ENCODE assay signal across 8 mouse cellular contexts in genomic region chr9:61946623-61947401, GRCm38 (mm10). TPM values are rescaled to one million over a fixed set of nuclear protein-coding genes. Genes with fewer than 3 reads are reported as not detected.
DNase-seq lines count a peak whose midpoint lies in the region; ATAC-seq and TF ChIP-seq lines count a peak whose summit lies in the region.

Gene Kif23 (minus strand): TSS chr9:61946774.

- ATAC-seq in cerebellum, adult (ENCODE audit: insufficient number of reproducible peaks, low FRiP score, low TSS enrichment), result peak; percentile 75; the same call in 1 of the 2 replicates
- ATAC-seq in forebrain, embryonic 14.5 days, result peak; percentile 96
- ATAC-seq in neural tube, embryonic 15.5 days (ENCODE audit: low FRiP score), result peak; percentile 91

- TF ChIP-seq EP300 in ES-Bruce4 (IDR thresholded peaks at IDR 0.05; ENCODE audit: insufficient read depth, low read depth, low read length), result no peak; the same call in 1 of the 2 replicates

- peak; percentile 39 for TF ChIP-seq CTCF in ES-Bruce4 (IDR thresholded peaks at IDR 0.05; ENCODE audit: low read depth, low read length)

- peaks cover 17% of the 10 kb centered on the region for H3K36me3 ChIP-seq in ES-Bruce4 (ENCODE audit: control insufficient read depth, insufficient read depth, low read length, poor library complexity, severe bottlenecking)
- peaks cover 18% of the 10 kb centered on the region for H3K36me3 ChIP-seq in forebrain, embryonic 14.5 days (ENCODE audit: control insufficient read depth, insufficient read depth, low read length)
- no peaks in the 10 kb centered on the region for H3K36me3 ChIP-seq in neural tube, embryonic 15.5 days

- peak; percentile 97 for DNase-seq in forebrain, embryonic 14.5 days (ENCODE audit: low spot score)
- DNase-seq in heart, postnatal 14 days, result peak; percentile 99
- DNase-seq in layer of hippocampus, adult 11-12 months (ENCODE audit: low spot score), result peak; percentile 93
- peak; percentile 96 to 97 for DNase-seq in lung, adult 18-20 months
- DNase-seq in testis, postnatal 14 days (ENCODE audit: low spot score), result peak; percentile 97

- peak within 1 kb of the TSS; percentile 21 for H3K27ac ChIP-seq in ES-Bruce4 (ENCODE audit: insufficient read depth, low read length)
- H3K27ac ChIP-seq in forebrain, embryonic 14.5 days (ENCODE audit: low read depth, low read length), result peak within 1 kb of the TSS; percentile 55; the same call in 1 of the 2 replicates
- H3K27ac ChIP-seq in neural tube, embryonic 15.5 days (replicated peaks), result peak within 1 kb of the TSS; percentile 68

- no peaks in the 10 kb centered on the region for H3K9me3 ChIP-seq in ES-Bruce4 (replicated peaks; ENCODE audit: control insufficient read depth, insufficient read depth, low read length, poor library complexity, severe bottlenecking)
- no peaks in the 10 kb centered on the region for H3K9me3 ChIP-seq in forebrain, embryonic 14.5 days (replicated peaks; ENCODE audit: control insufficient read depth, low read length)
- no peaks in the 10 kb centered on the region for H3K9me3 ChIP-seq in neural tube, embryonic 15.5 days (replicated peaks)

- H3K4me2 ChIP-seq in forebrain, embryonic 14.5 days (ENCODE audit: low read length), result peak within 1 kb of the TSS; percentile 93
- peak within 1 kb of the TSS; percentile 100 for H3K4me2 ChIP-seq in neural tube, embryonic 15.5 days

- intact Hi-C loops in heart, postnatal 14 days (cut with DNase I), result loop anchor here (2.0 to 5.0 kb wide), 2 partner anchors 30 to 295 kb away; no protein-coding TSS in a partner anchor

- peak; percentile 66 for TF ChIP-seq POLR2A in ES-Bruce4 (IDR thresholded peaks at IDR 0.05; ENCODE audit: insufficient read depth, low read length)

- no peaks in the 10 kb centered on the region for H3K27me3 ChIP-seq in ES-Bruce4 (ENCODE audit: control insufficient read depth, insufficient read depth, low read length, poor library complexity, severe bottlenecking)
- H3K27me3 ChIP-seq in forebrain, embryonic 14.5 days (replicated peaks; ENCODE audit: control insufficient read depth, insufficient read depth, low read length), result no peaks in the 10 kb centered on the region
- no peaks in the 10 kb centered on the region for H3K27me3 ChIP-seq in neural tube, embryonic 15.5 days (replicated peaks)

- WGBS in forebrain, embryonic 14.5 days, result under 1% methylated on average over 44 of the region's 44 CpGs
- WGBS in neural tube, embryonic 15.5 days, result 1% methylated on average over 44 of the region's 44 CpGs

- H3K4me1 ChIP-seq in ES-Bruce4 (ENCODE audit: control insufficient read depth, insufficient read depth, low read length), result peaks cover 3% of the 10 kb centered on the region
- peaks cover 5% of the 10 kb centered on the region; the same call in 1 of the 2 replicates for H3K4me1 ChIP-seq in forebrain, embryonic 14.5 days (ENCODE audit: control insufficient read depth, insufficient read depth, low read length)
- peaks cover 19% of the 10 kb centered on the region for H3K4me1 ChIP-seq in neural tube, embryonic 15.5 days

- H3K4me3 ChIP-seq in ES-Bruce4 (ENCODE audit: low read depth, low read length), result peak within 1 kb of the TSS; percentile 91
- H3K4me3 ChIP-seq in forebrain, embryonic 14.5 days (ENCODE audit: low read depth, low read length), result peak within 1 kb of the TSS; percentile 72
- H3K4me3 ChIP-seq in neural tube, embryonic 15.5 days (replicated peaks), result peak within 1 kb of the TSS; percentile 67

- peak within 1 kb of the TSS; percentile 65 for H3K9ac ChIP-seq in ES-Bruce4 (ENCODE audit: low read depth, poor library complexity, severe bottlenecking)
- H3K9ac ChIP-seq in forebrain, embryonic 14.5 days (ENCODE audit: low read length), result peak within 1 kb of the TSS; percentile 77
- H3K9ac ChIP-seq in neural tube, embryonic 15.5 days (replicated peaks), result peak within 1 kb of the TSS; percentile 64

RNA-seq across cellular contexts. Expression of gene Kif23, which starts in this region (rescaled TPM):
- 165 and 182 TPM in 2 replicates for polyA plus RNA-seq in ES-Bruce4 (2011; ENCODE audit: insufficient read depth, insufficient read length, low read depth, missing spikeins)
- polyA plus RNA-seq in forebrain, embryonic 14.5 days (2014; fragmentation: Nextera tagmentation; extraction: Ambion mirVana), result 43.2 and 49.6 TPM in 2 replicates
- total RNA-seq in heart, postnatal 14 days (2021), result 10 to 100 TPM in 1 of 2 experiments, 1 to 10 TPM in 1; 10.0 to 12.2 TPM
- polyA plus RNA-seq in neural tube, embryonic 15.5 days (2015; fragmentation: Nextera tagmentation; extraction: Ambion mirVana), result 12.3 and 33.6 TPM in 2 replicates

Comparison
In these comparisons a context has a peak if more than half of its experiments do, and no peak if none do; other contexts are left out.
1. Peak in every context shown above with its lines: DNase-seq, ATAC-seq, H3K4me3 ChIP-seq and H3K27ac ChIP-seq.